Mouse (Mus musculus) erythroblast, embryonic 14.5 days (primary cell): ENCODE results near the gene Ivd. TPM values are rescaled to one million over a fixed set of nuclear protein-coding genes. Genes with fewer than 3 reads are reported as not detected.

Experiments used
- H3K27me3 ChIP-seq: 2 replicates; pipeline ENCODE4 v1.6.1; 2012; ENCODE audit warnings: inconsistent platforms; ENCODE audit not compliant: control insufficient read depth
- H3K36me3 ChIP-seq: 2 replicates; pipeline ENCODE4 v1.6.1; 2012; ENCODE audit warnings: mild to moderate bottlenecking, inconsistent platforms; ENCODE audit not compliant: control insufficient read depth
- H3K4me1 ChIP-seq: 2 replicates; pipeline ENCODE4 v1.6.1; 2012; ENCODE audit warnings: inconsistent platforms; ENCODE audit not compliant: control insufficient read depth
- H3K4me3 ChIP-seq: replicated peaks from 2 replicates; pipeline ENCODE3; 2012; ENCODE audit warnings: moderate library complexity, mild to moderate bottlenecking, inconsistent platforms
- H3K9me3 ChIP-seq: 2 replicates; pipeline ENCODE4 v1.6.1; 2012; ENCODE audit warnings: low read length, inconsistent platforms, mixed read lengths; ENCODE audit not compliant: control insufficient read depth
- GATA1 ChIP-seq: IDR thresholded peaks from 2 replicates; pipeline ENCODE4 v1.6.1; 2012; ENCODE audit warnings: low read length, inconsistent platforms, mixed read lengths
- TAL1 ChIP-seq: IDR thresholded peaks from 3 replicates; pipeline ENCODE4 v1.6.1; 2012; ENCODE audit warnings: low read length, inconsistent platforms, mixed read lengths
- polyA plus RNA-seq: library from polyadenylated mRNA; stranded (reverse); fragments of >175 nt; gene quantifications from 2 replicates; pipeline ENCODE4 v1.2.3, GENCODE M21; 2012

Ivd gene
- polyA plus RNA-seq, 1 experiment: 0.30 TPM

DNA sequence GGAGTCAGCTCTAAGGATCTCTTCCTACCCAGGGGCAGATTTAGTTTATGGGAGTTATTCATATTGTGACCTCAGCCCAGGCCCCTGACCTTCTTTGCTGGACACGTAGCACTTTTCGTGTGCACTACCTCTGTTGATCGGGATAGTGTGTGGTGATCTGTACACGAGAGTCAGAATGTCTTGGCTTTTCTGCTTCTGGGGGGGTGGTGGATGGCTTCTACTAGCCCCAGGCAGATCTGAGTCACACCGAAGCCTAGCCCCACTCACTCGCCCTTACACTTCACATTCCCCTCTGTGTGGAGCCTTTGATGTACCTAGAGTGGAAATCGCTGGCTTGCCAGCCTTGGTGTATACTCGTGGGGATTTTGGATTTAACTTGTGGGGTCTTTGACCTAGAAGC lies 51.0 kb downstream of the Ivd start:
- Histone ChIP-seq H3K4me3 (no peak overlapping the region), H3K4me1 (peaks cover 40% of the 10 kb centered on the region), H3K36me3 (peaks cover 20% of the 10 kb centered on the region), H3K27me3 (no peaks in the 10 kb centered on the region), H3K9me3 (no peaks in the 10 kb centered on the region)
- TF ChIP-seq TAL1 (no peak), GATA1 (no peak)

DNA sequence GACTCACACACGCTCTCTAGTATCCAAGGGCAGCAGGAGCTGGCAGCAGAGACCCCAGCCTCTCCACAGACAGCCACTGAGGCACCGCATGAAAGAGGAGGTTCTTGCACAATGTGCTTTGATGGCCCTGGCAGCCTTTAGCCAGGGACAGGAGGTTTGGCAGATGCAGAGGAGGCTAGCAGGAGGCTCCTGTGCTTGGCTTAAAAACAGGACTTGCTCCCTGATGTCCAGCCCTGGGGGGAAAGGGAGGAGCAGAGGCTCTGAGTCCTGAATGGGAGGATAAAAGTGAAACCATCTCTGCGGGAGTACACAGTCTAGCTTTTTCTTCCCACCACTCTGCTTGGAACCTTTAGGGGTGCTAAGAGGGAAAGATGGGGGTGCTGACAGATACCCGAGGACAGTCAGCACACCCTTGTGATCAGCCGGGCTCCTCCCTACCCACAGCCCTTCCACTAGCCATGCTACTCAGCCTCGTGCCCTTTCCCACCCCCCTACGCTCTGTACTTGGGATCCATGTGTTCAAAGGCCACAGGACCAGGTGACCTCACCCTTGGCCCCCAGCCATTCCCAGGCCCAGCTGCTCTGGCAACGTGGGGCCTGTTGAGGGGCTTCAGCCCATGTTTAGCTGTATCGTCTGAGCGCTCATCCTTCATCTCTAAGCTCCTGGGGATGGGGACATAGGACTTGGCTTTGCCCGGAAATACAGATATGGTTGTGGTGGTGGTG lies 52.0 kb downstream of the Ivd start:
- Histone ChIP-seq H3K4me3 (no peak overlapping the region), H3K27me3 (no peaks in the 10 kb centered on the region), H3K36me3 (peaks cover 31% of the 10 kb centered on the region), H3K9me3 (no peaks in the 10 kb centered on the region), H3K4me1 (peaks cover 36% of the 10 kb centered on the region)
- TF ChIP-seq TAL1: no peak
- TF ChIP-seq GATA1: no peak

DNA sequence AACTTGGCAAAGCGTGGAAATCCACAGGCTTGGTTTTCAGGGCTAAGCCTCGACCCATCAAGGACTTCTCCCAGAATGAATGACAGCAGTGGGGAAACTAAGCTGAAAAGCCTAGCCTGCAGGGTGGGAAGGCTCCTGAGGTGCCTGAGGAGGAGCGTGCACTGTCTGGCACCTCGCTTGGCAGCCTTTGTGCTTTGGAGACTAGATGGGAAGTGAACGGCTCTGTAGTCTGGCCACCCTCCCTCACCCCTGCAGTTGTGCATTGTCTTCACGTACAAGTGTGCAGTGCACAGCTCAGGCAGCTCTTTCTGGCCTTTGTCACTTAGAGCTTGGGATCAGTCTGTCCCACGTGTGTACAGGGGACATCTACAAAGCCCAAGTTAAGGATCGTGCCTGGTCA lies 52.9 kb downstream of the Ivd start:
- Histone ChIP-seq H3K27me3 (no peaks in the 10 kb centered on the region), H3K36me3 (peaks cover 40% of the 10 kb centered on the region), H3K9me3 (no peaks in the 10 kb centered on the region), H3K4me1 (peaks cover 34% of the 10 kb centered on the region), H3K4me3 (no peak overlapping the region)
- no peak for TF ChIP-seq GATA1
- no peak for TF ChIP-seq TAL1

DNA sequence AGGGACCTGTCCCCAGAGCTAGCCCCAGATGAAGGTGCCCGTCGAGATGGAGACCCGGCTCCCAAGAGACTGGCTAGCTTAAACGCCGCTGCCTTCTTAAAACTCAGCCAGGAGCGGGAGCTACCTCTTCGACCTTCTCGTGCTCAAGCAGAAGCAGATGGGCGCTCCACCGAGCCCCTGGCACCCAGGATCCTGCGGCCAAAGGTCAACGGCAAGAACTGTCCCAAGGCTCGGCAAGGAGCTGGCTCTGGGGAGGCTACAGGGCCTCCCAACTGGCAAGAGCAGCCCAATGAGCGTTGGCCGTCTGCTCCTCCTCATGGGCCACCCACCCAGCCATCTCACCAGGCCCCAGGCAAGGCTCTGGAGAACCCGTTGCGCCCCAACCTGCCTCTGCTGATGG lies 54.7 kb downstream of the Ivd start:
- Histone ChIP-seq H3K36me3 (peaks cover 57% of the 10 kb centered on the region), H3K4me3 (no peak overlapping the region), H3K27me3 (no peaks in the 10 kb centered on the region), H3K9me3 (no peaks in the 10 kb centered on the region), H3K4me1 (peaks cover 25% of the 10 kb centered on the region)
- TF ChIP-seq TAL1 (no peak), GATA1 (no peak)

DNA sequence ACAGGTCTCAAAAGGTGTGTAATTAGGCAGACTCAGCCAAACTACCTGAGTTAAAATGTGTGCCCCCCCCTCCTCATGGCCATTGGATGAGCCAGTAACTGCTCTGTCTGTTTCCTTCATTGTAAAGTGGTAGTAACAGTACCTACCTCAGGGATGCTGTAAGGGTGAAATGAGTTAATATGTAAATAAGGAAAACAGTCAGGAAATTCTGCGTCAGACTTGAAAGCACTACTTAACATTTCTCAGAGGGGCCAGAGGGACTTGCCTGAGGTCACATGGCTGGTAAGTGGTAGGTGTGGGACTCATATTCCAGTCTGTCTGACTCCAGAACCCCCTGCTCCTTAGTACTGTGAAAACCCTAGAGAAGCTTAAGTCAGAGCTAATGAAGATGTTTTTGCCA lies 56.8 kb downstream of the Ivd start:
- TF ChIP-seq GATA1: no peak
- no peak for TF ChIP-seq TAL1
- Histone ChIP-seq H3K9me3 (no peaks in the 10 kb centered on the region), H3K36me3 (peaks cover 77% of the 10 kb centered on the region), H3K4me1 (peaks cover 14% of the 10 kb centered on the region), H3K4me3 (no peak overlapping the region), H3K27me3 (no peaks in the 10 kb centered on the region)

DNA sequence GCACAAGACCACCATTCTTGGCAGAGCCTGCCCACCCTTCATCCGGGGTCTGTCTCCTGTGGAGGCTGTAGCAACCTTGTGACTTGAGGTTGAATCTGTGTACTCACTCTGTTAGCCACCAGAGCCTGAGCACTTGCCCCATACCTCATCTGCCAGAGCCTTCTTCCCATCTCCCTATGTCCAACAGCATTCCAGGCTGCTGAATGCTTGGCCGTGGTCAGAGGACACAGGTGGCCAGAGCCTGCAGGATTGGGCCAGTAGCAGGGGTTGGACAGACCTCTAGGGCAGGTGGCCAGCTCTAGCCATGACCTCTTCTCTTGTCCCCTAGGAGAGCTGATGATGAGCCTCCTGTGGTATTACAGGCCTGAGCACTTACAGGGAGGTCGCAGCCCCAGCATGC lies 58.7 kb downstream of the Ivd start:
- Histone ChIP-seq H3K4me3 (no peak overlapping the region), H3K27me3 (no peaks in the 10 kb centered on the region), H3K36me3 (peaks cover 86% of the 10 kb centered on the region), H3K4me1 (peaks cover 5% of the 10 kb centered on the region), H3K9me3 (no peaks in the 10 kb centered on the region)
- TF ChIP-seq GATA1: no peak
- TF ChIP-seq TAL1: no peak

DNA sequence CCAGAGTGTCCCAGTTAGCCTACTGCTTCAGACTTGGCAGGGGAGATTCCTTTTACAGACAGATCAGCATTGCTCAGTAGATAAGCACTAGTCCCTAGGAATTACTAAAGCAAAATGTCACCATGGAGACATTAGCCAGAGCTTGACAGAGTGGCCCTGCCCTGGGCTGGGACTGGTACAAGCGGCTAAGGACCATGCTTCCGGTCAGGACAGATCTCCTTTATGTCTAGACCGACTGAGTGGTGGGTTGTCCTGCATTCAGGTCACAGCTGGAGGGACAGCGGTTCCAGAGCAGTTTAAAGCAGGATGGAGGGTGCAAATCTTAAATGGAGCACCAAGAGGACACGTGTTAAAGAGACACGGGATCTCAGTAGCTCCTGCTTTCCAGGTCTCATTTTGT lies 64.2 kb downstream of the Ivd start:
- Histone ChIP-seq H3K4me3 (peak overlapping the region; percentile 88), H3K4me1 (peaks cover 30% of the 10 kb centered on the region), H3K9me3 (no peaks in the 10 kb centered on the region), H3K27me3 (no peaks in the 10 kb centered on the region), H3K36me3 (peaks cover 45% of the 10 kb centered on the region)
- TF ChIP-seq GATA1 (no peak), TAL1 (no peak)

DNA sequence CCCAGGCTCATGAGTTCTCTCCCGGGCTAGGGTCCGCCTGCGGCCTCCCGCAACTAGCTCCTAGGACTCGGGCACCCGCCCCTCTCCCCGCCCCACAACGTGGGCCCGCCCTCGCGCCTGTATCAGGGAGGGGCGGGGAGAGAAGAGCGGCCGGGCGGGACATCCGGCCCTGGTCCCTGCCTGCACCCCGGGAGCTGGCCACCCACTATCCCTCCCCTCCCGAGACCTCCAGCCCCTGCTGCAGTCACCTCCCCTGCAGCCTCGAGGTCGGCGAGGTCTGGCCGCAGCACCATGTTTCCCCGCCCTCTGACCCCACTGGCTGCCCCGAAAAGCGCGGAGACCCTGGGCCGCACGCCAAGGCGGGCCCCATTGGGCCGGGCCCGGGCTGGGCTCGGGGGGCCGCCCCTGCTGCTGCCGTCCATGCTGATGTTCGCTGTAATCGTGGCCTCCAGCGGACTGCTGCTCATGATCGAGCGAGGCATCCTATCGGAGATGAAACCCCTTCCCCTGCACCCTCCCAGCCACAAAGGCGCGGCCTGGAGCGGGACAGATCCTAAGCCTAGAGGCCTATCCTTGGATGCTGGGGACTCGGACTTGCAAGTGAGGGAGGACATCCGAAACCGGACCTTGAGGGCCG lies 64.7 kb downstream of the Ivd start, which contains the start of gene Chst14:
TSS of gene Chst14 (plus strand) at position 136 of the 637 bp plus-strand sequence.
- H3K9me3 ChIP-seq: no peaks in the 10 kb centered on the region
- H3K36me3 ChIP-seq: peaks cover 40% of the 10 kb centered on the region
- peak within 1 kb of the TSS; percentile 88 for H3K4me3 ChIP-seq
- no peak for TF ChIP-seq GATA1
- TF ChIP-seq TAL1: no peak
- no peaks in the 10 kb centered on the region for H3K27me3 ChIP-seq
- peaks cover 30% of the 10 kb centered on the region for H3K4me1 ChIP-seq

DNA sequence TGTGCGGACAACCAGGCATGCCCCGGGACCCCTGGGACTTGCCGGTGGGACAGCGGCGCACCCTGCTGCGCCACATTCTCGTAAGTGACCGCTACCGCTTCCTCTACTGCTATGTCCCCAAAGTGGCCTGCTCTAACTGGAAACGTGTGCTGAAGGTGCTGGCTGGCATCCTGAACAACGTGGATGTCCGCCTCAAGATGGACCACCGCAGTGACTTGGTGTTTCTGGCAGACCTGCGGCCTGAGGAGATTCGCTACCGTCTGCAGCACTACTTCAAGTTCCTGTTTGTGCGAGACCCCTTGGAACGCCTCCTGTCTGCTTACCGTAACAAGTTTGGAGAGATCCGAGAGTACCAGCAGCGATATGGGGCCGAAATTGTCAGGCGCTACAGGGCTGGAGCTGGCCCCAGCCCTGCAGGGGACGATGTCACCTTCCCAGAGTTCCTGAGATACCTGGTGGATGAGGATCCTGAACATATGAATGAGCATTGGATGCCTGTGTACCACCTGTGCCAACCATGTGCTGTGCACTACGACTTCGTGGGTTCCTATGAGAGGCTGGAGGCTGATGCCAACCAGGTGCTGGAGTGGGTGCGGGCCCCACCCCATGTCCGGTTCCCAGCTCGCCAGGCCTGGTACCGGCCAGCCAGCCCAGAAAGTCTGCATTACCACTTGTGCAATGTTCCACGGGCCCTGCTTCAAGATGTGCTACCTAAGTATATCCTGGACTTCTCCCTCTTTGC lies 65.4 kb downstream of the Ivd start:
- Histone ChIP-seq H3K27me3 (no peaks in the 10 kb centered on the region), H3K36me3 (peaks cover 34% of the 10 kb centered on the region), H3K4me1 (peaks cover 30% of the 10 kb centered on the region), H3K9me3 (no peaks in the 10 kb centered on the region), H3K4me3 (peak overlapping the region; percentile 88)
- no peak for TF ChIP-seq TAL1
- TF ChIP-seq GATA1: no peak

Other genes with a start within 250 kb of the Ivd start
- gene Pak6, start 198.7 kb upstream of the Ivd start, polyA plus RNA-seq: 0.42 and 0.64 TPM in 2 replicates
- 0.01 TPM in 1 of 2 replicates, not detected in the other for gene Ankrd63, start 158.0 kb upstream of the Ivd start, polyA plus RNA-seq
- gene Plcb2, start 133.5 kb upstream of the Ivd start, polyA plus RNA-seq: 0.07 and 0.16 TPM in 2 replicates
- 2.5 and 3.0 TPM in 2 replicates for gene Inafm2, start 116.2 kb upstream of the Ivd start, polyA plus RNA-seq
- not detected in 2 replicates for gene Ccdc9b, start 99.3 kb upstream of the Ivd start, polyA plus RNA-seq
- gene Phgr1, start 89.2 kb upstream of the Ivd start, polyA plus RNA-seq: not detected in 2 replicates
- gene Disp2, start 82.2 kb upstream of the Ivd start, polyA plus RNA-seq: 0.02 TPM in 1 of 2 replicates, not detected in the other
- 26.7 and 32.4 TPM in 2 replicates for gene Knstrn, start 48.0 kb upstream of the Ivd start, polyA plus RNA-seq
- 4.0 and 5.7 TPM in 2 replicates for gene Bahd1, start 38.4 kb downstream of the Ivd start, polyA plus RNA-seq
- 0.14 and 0.15 TPM in 2 replicates for gene Chst14, start 64.5 kb downstream of the Ivd start, polyA plus RNA-seq
- gene Ccdc32, start 167.4 kb downstream of the Ivd start, polyA plus RNA-seq: 0.69 and 0.75 TPM in 2 replicates
- 0.03 and 0.09 TPM in 2 replicates for gene Rpusd2, start 172.8 kb downstream of the Ivd start, polyA plus RNA-seq
- gene Knl1, start 185.2 kb downstream of the Ivd start, polyA plus RNA-seq: 0.18 and 0.37 TPM in 2 replicates